Mouse (Mus musculus) gastrocnemius, postnatal 14 days (tissue): ENCODE data around the gene Padi3. TPM values are rescaled to one million over a fixed set of nuclear protein-coding genes. Genes with fewer than 3 reads are reported as not detected.

Experiments
- DNase-seq: peaks from one replicate; pipeline ENCODE4 v3.0.0; 2021; ENCODE audit warnings: mixed read lengths
- intact Hi-C: fragments of 180-260 bp; cut with DNase I; formaldehyde crosslinking; loops from one replicate; pipeline ENCODE4 v1.15.1; 2025; ENCODE audit warnings: low total_unique reads
- long read RNA-seq, 2 experiments: library from polyadenylated mRNA; stranded (forward); transcript quantifications; one replicate each; pipeline ENCODE4 v2.0.0; 2021
- total RNA-seq, 2 experiments: library from RNA; stranded (reverse); gene quantifications; 2 replicates each; pipeline ENCODE4 v1.2.3; 2021

Gene Padi3
- total RNA-seq = 1 to 10 TPM; 1.3 to 1.9 TPM
- long read RNA-seq, experiment 1 = 0 reads
- long read RNA-seq, experiment 2 = 0 reads

- intact Hi-C loops = no loop called here
Measured at GRCm38 (mm10) chr4:140810458-140811260, at the start of gene Padi3. Padi3 (minus strand) TSS chr4:140810648.

GRCm38 (mm10) chr4:140859291-140859690 is 48.8 kb upstream of the Padi3 start:
- intact Hi-C loops = no loop called here
- DNase-seq = no peak

More at GRCm38 (mm10) chr4:140810458-140811260, at the start of gene Padi3:
- no peak for DNase-seq

- DNase-seq = no peak
- intact Hi-C loops = no loop called here
Measured at GRCm38 (mm10) chr4:140857813-140858212, 47.4 kb upstream of the Padi3 start.

- intact Hi-C loops = no loop called here
- DNase-seq = no peak
Measured at GRCm38 (mm10) chr4:140857041-140857440, 46.6 kb upstream of the Padi3 start.

- no peak for DNase-seq
- intact Hi-C loops = no loop called here
Measured at GRCm38 (mm10) chr4:140855151-140855550, 44.7 kb upstream of the Padi3 start.

- intact Hi-C loops = no loop called here
- DNase-seq = no peak
Measured at GRCm38 (mm10) chr4:140854455-140854864, 44.0 kb upstream of the Padi3 start.

- intact Hi-C loops = no loop called here
- DNase-seq = no peak
Measured at GRCm38 (mm10) chr4:140853626-140854025, 43.2 kb upstream of the Padi3 start.

GRCm38 (mm10) chr4:140849310-140849709 is 38.9 kb upstream of the Padi3 start:
- intact Hi-C loops = no loop called here
- DNase-seq = no peak

- intact Hi-C loops = no loop called here
- no peak for DNase-seq
Measured at GRCm38 (mm10) chr4:140845666-140846065, 35.2 kb upstream of the Padi3 start, which contains the start of gene Padi1. Padi1 (minus strand) TSS chr4:140845778.

- intact Hi-C loops = no loop called here
Measured at GRCm38 (mm10) chr4:140844991-140845390, 34.5 kb upstream of the Padi3 start.

GRCm38 (mm10) chr4:140843670-140844280 is 33.3 kb upstream of the Padi3 start:
- intact Hi-C loops = no loop called here
- no peak for DNase-seq

More at GRCm38 (mm10) chr4:140844991-140845390, 34.5 kb upstream of the Padi3 start:
- no peak for DNase-seq

GRCm38 (mm10) chr4:140842909-140843308 is 32.5 kb upstream of the Padi3 start:
- intact Hi-C loops = no loop called here
- no peak for DNase-seq

GRCm38 (mm10) chr4:140837879-140838278 is 27.4 kb upstream of the Padi3 start:
- intact Hi-C loops = no loop called here
- no peak for DNase-seq

GRCm38 (mm10) chr4:140836208-140836866 is 25.9 kb upstream of the Padi3 start:
- no peak for DNase-seq
- intact Hi-C loops = no loop called here

- intact Hi-C loops = no loop called here
- peak; percentile 47 for DNase-seq
Measured at GRCm38 (mm10) chr4:140835682-140836081, 25.2 kb upstream of the Padi3 start.

- DNase-seq = peak; percentile 28
- intact Hi-C loops = no loop called here
Measured at GRCm38 (mm10) chr4:140834327-140834934, 24.0 kb upstream of the Padi3 start.

GRCm38 (mm10) chr4:140832821-140833220 is 22.4 kb upstream of the Padi3 start:
- no peak for DNase-seq
- intact Hi-C loops = no loop called here

GRCm38 (mm10) chr4:140831808-140832207 is 21.4 kb upstream of the Padi3 start:
- intact Hi-C loops = no loop called here
- no peak for DNase-seq

- intact Hi-C loops = no loop called here
- DNase-seq = no peak
Measured at GRCm38 (mm10) chr4:140827237-140827636, 16.8 kb upstream of the Padi3 start.

GRCm38 (mm10) chr4:140825942-140826341 is 15.5 kb upstream of the Padi3 start:
- intact Hi-C loops = no loop called here
- DNase-seq = no peak
